ENCODE assay signal across 8 mouse cellular contexts in genomic region chr2:155929531-155930442, GRCm38 (mm10). TPM values are rescaled to one million over a fixed set of nuclear protein-coding genes. Genes with fewer than 3 reads are reported as not detected.
DNase-seq lines count a peak whose midpoint lies in the region; ATAC-seq lines count a peak whose summit lies in the region.

Gene Uqcc1, minus strand, starts transcription at chr2:155930310.

- peaks cover 50% of the 10 kb centered on the region for H3K79me2 ChIP-seq in macrophage (ENCODE audit: inconsistent target)

- peaks cover 9% of the 10 kb centered on the region for H3K4me1 ChIP-seq in hindbrain, embryonic 16.5 days (ENCODE audit: control insufficient read depth, insufficient read depth, low read depth, low read length)

- ATAC-seq in hindbrain, embryonic 16.5 days = peak; percentile 98

- DNase-seq in T-cell, adult 2 months (ENCODE audit: low spot score) = peak; percentile 95
- peak; percentile 89 to 94 for DNase-seq in cerebellum, postnatal 36 days
- peak; percentile 95 for DNase-seq in gastrocnemius, adult 18-20 months (ENCODE audit: low spot score)
- peak; percentile 96 for DNase-seq in left cerebral cortex, adult 18-20 months (ENCODE audit: low spot score in 2 of 2)
- DNase-seq in right cerebral cortex, adult 18-20 months = peak; percentile 97
- DNase-seq in urinary bladder, postnatal 10 days (ENCODE audit: low spot score) = peak; percentile 61

- H3K27ac ChIP-seq in hindbrain, embryonic 16.5 days (ENCODE audit: low read depth, low read length) = peak within 1 kb of the TSS; percentile 84
- peak within 1 kb of the TSS; percentile 74 for H3K27ac ChIP-seq in macrophage

- no peaks in the 10 kb centered on the region for H3K36me3 ChIP-seq in hindbrain, embryonic 16.5 days (ENCODE audit: control insufficient read depth, insufficient read depth, low read length)
- H3K36me3 ChIP-seq in macrophage (ENCODE audit: inconsistent target) = no peaks in the 10 kb centered on the region

- H3K9me3 ChIP-seq in hindbrain, embryonic 16.5 days (ENCODE audit: control insufficient read depth, low read length) = no peaks in the 10 kb centered on the region; the same call in 1 of the 2 replicates

- H3K4me2 ChIP-seq in hindbrain, embryonic 16.5 days (ENCODE audit: low read length) = peak within 1 kb of the TSS; percentile 86

- no peaks in the 10 kb centered on the region for H3K27me3 ChIP-seq in hindbrain, embryonic 16.5 days (replicated peaks; ENCODE audit: control insufficient read depth, insufficient read depth, low read length)

- 1% methylated on average over 38 of the region's 38 CpGs for WGBS in hindbrain, embryonic 16.5 days
- WGBS in macrophage (ENCODE audit: missing documents) = 1% methylated on average over 33 of the region's 38 CpGs

- H3K9ac ChIP-seq in hindbrain, embryonic 16.5 days (ENCODE audit: low read depth, low read length) = peak within 1 kb of the TSS; percentile 69

- H3K4me3 ChIP-seq in hindbrain, embryonic 16.5 days (ENCODE audit: low read length) = peak within 1 kb of the TSS; percentile 66
- peak within 1 kb of the TSS; percentile 79 for H3K4me3 ChIP-seq in macrophage (ENCODE audit: inconsistent target)

RNA-seq across cellular contexts. Expression of gene Uqcc1, which starts in this region (rescaled TPM):
- total RNA-seq in gastrocnemius, adult 18-20 months (2021) = 100 to 1,000 TPM; 155 to 182 TPM
- 66.3 and 74.9 TPM in 2 replicates for polyA plus RNA-seq in hindbrain, embryonic 16.5 days (2015; fragmentation: Nextera tagmentation; extraction: Ambion mirVana)
- 10 to 100 TPM; 84.7 to 91.8 TPM for total RNA-seq in left cerebral cortex, adult 18-20 months (2021)
- total RNA-seq in macrophage (2018; cell fraction: chromatin; rRNA removed) = 10 to 100 TPM; 16.9 to 82.3 (median 45.1) TPM
- total RNA-seq in macrophage (2018; cell fraction: cytosol; rRNA removed) = 10 to 100 TPM; 16.3 to 45.2 (median 34.7) TPM
- 10 to 100 TPM in 25 of 26 experiments, 1 to 10 TPM in 1; 9.6 to 45.4 (median 27.2) TPM for total RNA-seq in macrophage (2018; cell fraction: nucleus; rRNA removed)
- polyA plus RNA-seq in macrophage (2018) = 27.3 to 47.7 TPM (median 28.7 TPM) in 3 replicates

Comparison
In these comparisons a context has a peak if more than half of its experiments do, and no peak if none do; other contexts are left out.
1. Peak in every context shown above with its lines: DNase-seq, ATAC-seq, H3K4me3 ChIP-seq and H3K27ac ChIP-seq.